Mouse (Mus musculus): Measurements from ENCODE around the gene Cep57l1. TPM values are rescaled to one million over a fixed set of nuclear protein-coding genes. Genes with fewer than 3 reads are reported as not detected.
A peak's percentile ranks its signal among the peaks of the same experiment; 100 is the strongest.

Gene Cep57l1
- total RNA-seq, 1 experiment from 2014 or later, result 11.8 TPM

- no peak for DNase-seq
Observed at GRCm38 (mm10) chr10:41816516-41816915, 6.8 kb upstream of the Cep57l1 start.

- no peak for DNase-seq
Observed at GRCm38 (mm10) chr10:41814305-41814853, 4.7 kb upstream of the Cep57l1 start.

DNA sequence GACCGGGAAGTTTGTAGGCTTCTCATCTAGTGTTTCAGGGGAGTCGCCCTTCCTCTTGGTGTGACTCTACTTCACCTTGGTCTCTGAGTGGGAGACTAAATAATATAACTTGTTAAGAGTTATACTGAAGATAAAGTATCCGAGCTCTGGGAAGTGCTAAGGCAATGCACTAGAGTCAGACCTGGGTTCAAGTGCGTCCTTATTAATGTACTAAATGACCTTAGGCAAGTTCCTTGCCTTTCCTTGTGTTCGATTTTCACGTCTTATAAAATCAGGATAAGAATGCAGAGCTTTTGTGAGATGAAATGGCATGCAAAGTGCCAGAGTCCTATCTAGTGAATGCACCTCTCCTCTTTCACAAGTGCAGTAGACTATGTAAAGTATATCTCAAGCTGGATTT lies 2.9 kb upstream of the Cep57l1 start:
- DNase-seq, result no peak

- no peak for DNase-seq
Observed at GRCm38 (mm10) chr10:41810564-41811455, 1.1 kb upstream of the Cep57l1 start.

DNA sequence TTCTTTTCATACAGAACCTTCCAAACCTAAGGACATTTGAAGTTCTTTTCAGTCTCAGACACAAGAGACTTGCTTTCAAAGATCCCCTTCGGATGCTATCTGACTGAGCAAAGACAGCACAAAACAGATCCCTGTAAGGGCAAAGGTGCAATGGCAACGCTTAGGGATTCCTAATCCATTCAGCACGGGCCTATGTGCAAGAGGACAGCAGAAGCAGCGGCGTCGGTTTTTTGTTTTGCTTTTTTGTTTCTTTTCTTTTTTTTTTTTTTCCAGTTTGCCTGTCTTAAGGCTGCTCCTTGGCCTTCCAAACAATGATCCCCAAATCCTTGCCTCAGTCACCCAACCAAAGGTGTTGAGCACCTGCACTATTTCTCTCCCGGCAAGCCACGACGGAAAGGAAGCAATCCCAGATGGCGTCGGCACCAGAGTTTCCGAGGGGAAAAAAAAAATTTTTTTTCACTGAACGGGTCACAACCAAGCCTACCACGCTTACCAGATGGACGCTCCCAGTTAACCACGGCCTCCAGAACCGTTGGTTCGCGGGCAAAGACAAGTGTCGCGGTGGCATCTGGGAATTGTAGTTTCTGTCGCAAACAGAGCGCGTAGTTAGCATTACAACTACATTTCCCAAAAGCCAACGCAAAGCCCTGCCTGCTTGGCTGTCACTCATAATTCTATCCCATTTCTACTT lies 446 bp downstream of the Cep57l1 start:
- peak; percentile 70 for DNase-seq

DNA sequence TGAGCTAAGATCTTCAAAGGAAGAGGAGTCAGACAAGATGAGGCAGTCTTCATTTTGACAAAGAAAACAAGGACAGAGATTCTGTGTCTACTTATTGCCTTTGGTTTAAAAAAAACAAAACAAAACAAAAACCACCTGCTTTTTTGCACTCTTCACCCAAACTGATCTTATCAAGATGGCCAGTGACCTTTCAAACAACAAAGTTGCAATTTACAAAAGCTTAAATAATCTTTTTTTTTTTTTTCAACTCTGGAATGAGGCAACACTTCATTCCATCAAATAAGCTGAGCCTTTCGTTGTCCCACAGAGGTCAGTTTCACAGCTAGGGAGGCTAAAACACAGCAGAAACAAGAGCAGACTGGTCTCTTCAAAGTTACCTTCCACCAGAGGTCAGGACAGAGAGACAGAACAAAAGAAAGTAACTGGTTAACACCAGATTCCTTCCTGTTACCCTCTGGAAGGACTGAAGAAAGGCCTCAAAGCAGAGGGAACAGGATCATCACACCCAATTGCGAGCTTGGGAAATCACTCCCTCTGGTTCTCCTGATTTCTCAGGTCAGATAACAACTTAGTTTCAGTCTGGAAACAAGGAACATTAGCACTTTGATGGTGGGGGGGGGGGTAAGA lies 3.8 kb downstream of the Cep57l1 start:
- no peak for DNase-seq

- no peak for DNase-seq
Observed at GRCm38 (mm10) chr10:41804711-41805110, 5.0 kb downstream of the Cep57l1 start.

DNA sequence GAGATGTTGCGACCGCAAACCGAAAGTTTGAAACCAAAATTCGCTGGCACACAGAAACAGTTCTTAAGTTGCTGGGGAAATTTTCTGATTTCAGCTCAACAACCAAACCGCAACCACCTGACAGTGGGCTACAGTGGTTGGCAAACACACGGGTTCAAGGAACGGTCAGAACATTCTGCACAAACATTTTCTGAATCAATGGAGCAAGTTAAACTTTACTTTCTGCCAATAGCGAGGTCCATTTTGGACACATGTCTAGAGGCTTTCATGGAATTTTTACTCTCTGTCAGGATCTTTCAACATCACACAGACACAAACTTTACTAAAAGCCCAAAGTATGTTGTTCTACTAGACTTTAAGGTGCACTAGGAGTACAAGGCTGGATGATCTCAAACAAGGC lies 6.2 kb downstream of the Cep57l1 start:
- DNase-seq, result no peak

GRCm38 (mm10) chr10:41797253-41797652 lies 12.4 kb downstream of the Cep57l1 start:
- DNase-seq, result no peak

- DNase-seq, result no peak
Observed at GRCm38 (mm10) chr10:41792375-41792774, 17.3 kb downstream of the Cep57l1 start.

DNA sequence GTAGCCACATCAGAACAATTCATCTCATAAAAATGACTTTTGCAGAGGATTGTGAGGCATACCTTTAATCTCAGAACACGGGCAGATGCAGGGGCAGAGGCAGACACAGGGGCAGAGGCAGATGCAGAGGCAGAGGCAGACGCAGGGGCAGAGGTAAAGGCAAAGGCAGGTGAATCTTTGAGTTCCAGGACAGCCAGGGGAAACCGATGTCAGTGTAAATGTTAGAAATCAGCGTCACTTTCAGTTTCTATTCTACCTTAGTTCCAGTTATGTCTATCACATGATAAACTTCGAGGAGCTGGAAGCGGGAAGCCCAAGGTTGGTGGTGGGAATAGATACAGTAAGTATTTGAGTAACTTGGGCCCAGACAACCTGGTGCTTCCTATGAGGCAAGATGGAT lies 42.4 kb downstream of the Cep57l1 start:
- DNase-seq, result no peak

DNA sequence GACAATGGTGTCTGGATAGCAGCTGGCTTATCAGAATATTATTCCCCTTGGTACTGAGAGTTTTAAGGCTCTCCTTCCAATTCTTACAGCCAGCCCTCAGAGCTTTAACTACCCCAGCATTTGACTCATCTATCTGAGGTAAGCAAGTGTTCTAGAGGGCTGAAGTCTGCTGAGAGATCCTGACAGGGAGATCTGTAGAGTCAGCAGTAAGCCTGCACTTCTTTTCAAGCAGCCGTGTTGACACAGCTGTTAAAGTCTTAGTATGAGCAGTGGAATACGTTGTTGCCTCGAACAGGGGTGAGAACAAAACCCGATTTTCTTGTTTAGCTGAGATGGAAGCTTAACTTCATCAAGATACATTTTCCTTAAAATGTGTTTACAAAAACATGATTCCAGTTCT lies 43.4 kb downstream of the Cep57l1 start:
- no peak for DNase-seq

DNA sequence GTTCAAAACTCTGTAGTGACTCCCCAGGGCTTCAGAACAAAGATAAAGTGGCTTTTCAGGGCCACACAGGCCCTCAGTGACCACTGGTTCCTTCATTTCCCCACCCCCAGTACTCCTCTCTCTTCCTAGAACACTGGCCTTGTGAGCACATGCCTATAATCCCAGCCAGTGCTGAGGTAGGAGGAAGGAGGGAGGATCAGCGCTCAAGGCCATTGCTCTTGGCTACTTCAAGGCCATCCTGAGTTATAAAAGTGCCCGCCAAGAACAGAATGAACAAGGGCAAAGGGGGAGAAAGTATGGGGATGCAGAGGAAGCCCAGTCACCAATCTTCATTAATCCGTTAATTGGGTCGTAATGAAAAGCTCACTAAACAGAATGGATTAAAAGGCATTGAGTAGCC lies 44.1 kb downstream of the Cep57l1 start:
- DNase-seq, result no peak

- DNase-seq, result no peak
Observed at GRCm38 (mm10) chr10:41763741-41764385, 45.8 kb downstream of the Cep57l1 start.

DNA sequence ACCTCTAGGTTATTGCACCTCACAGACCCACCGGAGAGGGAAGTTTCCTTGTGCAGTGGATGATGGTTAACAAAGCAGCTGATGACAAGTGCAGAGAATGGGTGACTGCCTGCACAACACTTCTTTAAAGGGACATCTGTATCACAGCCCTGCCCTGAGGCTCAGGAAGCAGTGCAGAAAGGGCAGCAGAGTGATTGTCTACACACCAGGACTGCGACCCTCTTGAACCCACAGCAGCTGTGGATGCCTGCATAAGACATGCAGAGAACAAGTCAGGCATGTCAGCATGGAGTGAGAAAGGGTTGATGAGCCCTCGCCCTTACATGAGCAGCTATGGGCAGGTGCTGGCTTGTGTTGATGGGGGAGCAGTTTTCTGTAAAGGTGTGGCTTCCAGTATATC lies 48.8 kb downstream of the Cep57l1 start:
- DNase-seq, result no peak

- no peak for DNase-seq
Observed at GRCm38 (mm10) chr10:41758041-41758440, 51.6 kb downstream of the Cep57l1 start.

- DNase-seq, result no peak
Observed at GRCm38 (mm10) chr10:41757226-41757625, 52.4 kb downstream of the Cep57l1 start.

DNA sequence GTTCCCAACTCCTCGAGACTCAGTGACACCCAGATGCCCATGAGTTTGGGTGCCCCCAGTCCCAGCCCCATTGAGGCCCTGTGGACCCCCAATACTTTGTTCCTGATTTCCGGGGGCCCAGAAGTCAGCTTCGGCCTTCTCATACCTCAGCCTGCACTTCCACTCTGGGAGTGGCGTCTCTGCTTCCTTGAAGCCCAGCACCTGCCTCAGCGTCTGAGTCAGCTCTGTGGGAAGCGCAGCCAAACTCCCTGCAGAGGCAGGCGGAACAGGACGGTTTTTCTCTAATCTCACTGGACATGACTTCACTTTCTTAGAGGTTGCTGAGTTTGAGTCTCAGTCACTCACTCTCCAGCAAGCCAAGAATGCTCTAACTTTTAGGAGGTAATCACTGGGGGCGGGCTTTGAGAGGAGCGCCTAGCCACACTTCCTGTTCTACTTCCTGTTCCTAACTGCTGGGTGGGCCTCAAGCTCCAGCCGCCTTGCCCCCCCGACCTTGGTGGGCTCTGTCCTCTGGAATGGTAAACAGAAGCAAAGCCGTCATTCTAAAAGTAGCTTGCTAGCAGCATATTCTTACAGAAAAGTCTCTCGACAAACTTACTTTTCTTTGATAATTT lies 57.7 kb downstream of the Cep57l1 start:
- no peak for DNase-seq

- DNase-seq, result no peak
Observed at GRCm38 (mm10) chr10:41749306-41749705, 60.4 kb downstream of the Cep57l1 start.

DNA sequence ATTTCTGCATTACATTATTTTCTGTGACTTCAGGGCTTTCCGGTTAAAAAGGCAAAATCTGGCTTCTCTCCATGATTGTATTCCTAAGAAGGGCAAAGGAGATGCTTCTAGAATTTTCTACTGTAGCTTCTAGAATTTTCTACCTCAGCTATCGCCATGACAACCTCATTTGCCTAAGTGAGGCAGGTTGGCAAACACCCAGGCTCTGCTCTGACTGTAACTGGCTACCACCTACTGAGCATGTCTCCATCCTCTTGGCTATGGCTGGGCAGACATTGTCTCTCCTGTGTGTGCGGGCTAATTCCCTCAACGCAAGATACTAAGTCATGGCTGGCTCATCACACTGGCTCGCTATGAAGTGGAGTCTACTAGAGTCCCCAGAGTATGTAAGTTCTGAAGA lies 63.1 kb downstream of the Cep57l1 start:
- no peak for DNase-seq

GRCm38 (mm10) chr10:41744006-41744405 lies 65.7 kb downstream of the Cep57l1 start:
- no peak for DNase-seq

DNA sequence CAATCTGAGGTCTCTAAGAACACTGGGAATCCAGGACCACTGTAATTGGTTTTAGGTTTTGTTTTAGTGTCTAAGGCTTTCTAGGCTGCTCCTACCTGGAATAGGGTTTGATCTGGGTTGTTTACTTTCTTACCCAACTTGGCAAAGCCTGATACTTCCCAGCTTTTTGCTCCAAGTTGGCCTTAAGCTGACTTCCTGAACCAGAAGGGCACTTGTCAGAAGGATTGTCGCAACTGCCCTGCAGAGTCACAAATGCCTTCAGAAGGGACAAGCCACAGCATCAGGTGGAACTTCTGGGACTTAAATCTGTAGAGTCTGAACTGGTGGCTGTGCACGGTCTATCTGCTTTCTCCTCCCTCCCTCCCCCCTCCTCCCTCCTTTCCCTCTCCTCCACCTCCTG lies 69.5 kb downstream of the Cep57l1 start:
- no peak for DNase-seq

Data from adrenal gland, postnatal 25 days (tissue).